Mouse (Mus musculus) neutrophil, adult 5-6 weeks (primary cell): ENCODE measurements at regions not wholly inside any gene's neighbourhood (a gene's known extent, or its start where the extent isn't known, plus 50 kb on each side); places are given as distances from the start of the nearest gene placed in this dataset.
"Not testable (repeated sequence)": the region's sequence is repeated elsewhere in the genome, so short reads cannot be mapped to it uniquely, and the experiment has no call there.

Experiments
- ATAC-seq: fragments of 151-379, 151-347 bp; 2 replicates; pipeline ENCODE4 v1.8.0; 2017; ENCODE audit warnings: mild to moderate bottlenecking, moderate TSS enrichment; ENCODE audit not compliant: insufficient number of reproducible peaks, poor library complexity, low FRiP score, severe bottlenecking; ENCODE audit errors: extremely low read depth

DNA sequence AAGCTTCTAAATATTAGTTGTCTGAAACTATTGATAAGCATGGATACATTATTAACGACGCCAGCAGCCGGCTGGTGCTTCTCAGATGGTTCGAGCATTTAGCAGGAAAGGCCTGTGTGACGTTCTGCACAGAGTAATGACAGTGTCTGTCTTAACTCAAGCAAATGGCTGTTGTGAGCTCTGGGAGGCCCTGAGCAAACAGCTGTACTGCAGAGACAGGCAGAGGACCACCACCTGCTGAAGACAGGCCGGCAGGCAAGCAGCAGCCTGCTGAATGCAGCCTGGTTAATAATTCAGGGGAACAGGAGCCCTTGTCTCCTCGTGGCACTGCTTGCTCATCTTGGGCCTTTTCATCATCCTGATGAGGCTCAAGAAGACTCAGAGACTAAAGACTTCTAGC is 105.8 kb upstream of the Ttc29 start:
- ATAC-seq, result no peak

DNA sequence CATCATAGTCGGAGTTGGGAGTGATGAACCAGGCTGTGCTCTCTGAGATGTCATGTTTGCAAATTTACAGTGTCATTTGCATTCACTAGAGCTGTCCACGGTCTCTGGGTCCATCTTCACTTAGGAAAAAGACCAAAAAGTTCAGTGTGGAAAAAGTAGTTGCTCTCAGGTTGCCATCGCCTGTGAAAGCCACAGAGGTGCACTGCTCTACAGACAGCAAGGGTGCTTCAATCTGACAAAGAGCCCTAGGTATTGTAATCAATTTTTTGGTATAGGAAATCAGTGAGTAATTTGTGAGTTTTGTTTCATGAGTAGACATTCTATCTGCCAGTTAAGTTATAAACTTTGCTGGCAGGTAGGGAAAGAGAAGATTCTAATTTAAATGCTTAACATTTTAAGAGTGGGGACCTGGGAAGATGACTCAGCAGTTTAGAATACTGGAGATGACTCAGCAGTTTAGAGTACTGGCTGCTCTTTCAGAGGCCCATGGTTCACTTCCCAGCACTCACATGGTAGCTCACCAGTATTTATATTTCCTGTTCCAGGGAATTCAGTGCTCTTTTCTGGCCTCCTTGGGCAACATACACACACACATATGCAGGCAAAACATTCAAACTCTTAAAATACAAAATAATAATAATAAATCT is 103.0 kb upstream of the Ttc29 start:
- no peak for ATAC-seq

DNA sequence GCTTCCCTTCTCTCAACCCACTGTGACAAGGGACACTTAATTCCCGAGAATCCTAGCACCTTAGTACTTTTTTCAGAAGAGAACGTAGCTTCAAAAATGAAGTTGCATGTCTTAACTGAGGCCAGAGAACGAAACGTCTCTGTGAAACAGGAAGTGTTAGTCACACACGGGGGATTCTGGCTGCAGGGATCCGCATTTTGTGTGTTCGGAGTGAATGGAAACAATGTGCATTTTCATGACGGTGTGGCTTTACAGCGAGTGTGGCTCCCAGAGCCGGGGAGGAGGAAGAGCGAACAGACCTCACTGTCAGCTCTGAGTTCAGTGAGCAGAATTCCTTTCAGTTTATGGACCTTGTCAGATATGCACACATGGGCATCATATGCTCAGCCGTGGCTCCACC is 100.0 kb upstream of the Ttc29 start:
- ATAC-seq, result no peak

DNA sequence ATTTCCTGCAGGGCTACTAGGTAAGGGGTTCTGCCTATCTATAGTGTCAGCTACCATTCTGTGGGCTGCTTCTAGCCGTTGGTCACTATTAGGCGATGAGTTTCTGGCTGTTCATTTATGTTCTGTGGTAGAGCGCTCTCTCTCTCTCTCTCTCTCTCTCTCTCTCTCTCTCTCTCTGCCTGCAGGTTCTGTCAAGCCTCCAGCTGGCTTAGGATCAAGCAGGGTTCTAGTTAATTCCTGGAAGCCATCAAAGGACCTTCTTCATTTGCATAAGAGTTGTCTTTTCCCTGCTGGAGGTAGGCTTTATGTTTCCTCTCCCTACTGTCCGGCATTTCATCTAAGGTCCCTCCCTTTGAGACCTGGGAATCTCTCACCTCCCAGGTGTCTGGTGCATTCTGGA is 98.6 kb upstream of the Ttc29 start:
- ATAC-seq, result no peak

DNA sequence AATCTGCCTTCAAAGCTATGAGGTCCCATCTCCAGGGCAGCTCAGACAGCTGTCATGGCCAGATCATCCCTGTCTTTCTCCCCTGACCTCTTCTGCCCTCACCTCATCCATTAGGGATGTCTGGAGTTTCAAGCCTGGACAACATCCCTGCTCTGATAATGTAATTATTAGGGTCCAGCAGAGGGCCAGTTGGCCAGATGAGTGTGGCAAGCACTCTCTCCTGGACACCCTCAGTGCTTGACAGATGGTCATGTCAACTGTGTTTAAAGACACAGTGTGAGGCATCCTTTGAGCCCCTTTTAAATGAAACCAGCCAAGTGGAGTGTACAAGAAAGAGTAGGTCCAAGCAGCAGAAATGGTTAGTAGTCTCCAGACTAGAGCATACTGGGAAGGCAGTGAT is 95.9 kb upstream of the Ttc29 start:
- ATAC-seq, result no peak

DNA sequence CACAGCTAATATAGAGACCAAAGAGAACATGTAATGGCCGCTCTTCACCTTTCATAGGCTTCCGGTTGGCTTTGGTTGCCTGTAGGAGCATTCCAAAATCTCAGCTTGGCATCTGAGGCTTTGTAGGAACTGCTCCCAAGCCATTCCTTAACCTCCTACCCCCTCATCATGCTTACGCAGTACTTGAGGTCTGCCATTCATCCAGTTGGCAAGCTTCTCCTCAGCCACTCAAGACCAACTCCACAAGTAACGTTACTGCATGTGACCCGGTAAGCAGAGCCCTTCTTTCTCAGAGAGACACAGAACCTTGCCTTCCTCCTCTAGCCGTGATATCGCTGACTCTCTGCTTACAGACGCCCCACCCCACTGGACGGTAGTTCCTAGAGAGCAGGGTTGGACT is 94.6 kb upstream of the Ttc29 start:
- no peak for ATAC-seq

DNA sequence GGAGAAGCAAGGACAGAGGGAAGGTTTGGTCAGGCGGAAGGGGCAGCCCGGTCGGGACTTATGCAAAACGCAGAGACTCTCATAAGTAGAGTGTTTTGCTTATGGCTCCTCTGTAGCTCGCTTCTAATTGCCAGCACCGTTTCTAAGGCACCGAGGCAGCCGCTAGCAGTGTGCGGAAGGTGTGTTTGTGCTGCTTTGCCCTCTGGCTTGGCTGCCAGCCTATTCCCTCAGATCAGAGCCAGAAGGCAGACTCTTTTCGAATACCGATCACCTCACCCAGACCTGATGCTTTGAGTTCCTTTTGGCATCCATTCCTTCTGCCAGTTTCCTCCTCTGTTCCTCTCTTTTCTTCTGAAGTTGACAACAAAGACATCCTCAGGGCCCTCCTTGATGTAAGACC is 93.4 kb upstream of the Ttc29 start:
- ATAC-seq, result no peak

DNA sequence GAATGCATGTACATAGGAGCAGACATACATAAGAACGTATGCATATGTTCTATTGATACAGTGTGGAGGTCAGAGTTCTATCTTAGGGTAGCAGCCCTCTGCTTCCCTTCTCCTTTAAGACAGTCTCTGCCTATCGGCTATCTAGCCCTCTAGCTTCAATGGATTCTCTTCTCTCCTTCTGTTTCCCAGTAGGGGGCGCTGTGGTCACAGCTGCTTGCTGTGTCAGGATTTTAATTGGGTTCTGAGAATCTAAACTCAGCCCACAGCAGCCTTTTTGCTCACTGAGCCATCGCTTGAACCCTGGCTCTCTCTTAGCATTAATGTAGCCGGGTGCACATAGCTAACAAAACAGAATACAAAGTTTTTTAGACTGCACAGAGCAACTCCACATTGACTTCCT is 88.8 kb upstream of the Ttc29 start:
- no peak for ATAC-seq

DNA sequence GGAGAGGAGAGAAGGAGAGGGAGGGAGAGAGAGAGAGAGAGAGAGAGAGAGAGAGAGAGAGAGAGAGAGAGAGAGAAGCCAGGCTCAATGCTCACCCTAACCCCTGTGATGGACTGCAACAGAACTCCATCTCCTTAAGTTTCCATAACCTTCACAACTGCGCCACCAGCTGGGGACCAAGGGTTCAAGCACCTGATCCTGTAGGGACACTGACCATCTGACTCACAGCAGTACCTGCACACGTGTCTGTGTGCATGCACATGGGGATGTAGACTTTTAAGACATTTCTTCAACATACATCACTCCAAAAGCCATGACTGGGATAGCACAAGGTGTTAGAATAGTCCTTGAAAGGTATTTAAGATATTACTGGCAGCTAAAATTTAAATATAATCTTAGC is 85.2 kb upstream of the Ttc29 start:
- ATAC-seq, result no peak

DNA sequence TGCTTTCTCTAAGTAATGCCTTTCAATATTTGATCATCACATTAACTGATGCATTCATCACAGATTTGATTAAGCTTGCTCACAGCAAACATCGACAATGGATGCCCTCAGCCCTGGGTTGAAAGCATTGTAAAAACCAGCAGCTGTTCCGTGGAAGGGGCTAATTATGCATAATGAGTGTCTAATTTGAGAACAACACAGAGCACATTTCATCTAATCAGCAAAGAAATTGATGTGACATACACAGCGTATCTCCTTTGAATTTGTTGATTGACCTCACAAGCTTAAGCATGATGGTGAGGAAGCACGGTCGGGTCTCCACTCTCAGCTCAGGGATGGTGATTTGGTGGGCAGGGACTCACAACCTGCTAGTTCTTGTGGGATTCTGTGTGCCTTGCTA is 84.0 kb upstream of the Ttc29 start:
- ATAC-seq, result no peak

DNA sequence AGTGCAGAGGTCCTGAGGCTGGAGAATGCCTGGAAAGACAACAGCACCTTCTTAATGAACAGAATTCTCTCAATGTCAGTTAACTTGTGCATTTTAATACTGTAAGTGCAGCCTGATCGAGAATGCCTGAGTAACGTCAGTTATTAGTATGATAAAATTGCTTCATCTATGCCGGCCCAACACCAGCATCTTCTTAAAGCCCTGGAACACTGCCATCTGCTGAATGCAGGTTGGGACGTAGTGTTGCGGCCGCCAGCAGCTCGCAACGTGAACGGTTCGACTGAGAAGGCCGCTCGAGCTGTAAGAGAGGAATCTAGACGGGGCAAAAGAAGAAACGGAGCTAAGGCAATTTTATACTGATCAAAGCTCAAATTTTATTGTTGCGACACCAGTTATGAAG is 73.6 kb upstream of the Ttc29 start:
- not testable (repeated sequence) for ATAC-seq

DNA sequence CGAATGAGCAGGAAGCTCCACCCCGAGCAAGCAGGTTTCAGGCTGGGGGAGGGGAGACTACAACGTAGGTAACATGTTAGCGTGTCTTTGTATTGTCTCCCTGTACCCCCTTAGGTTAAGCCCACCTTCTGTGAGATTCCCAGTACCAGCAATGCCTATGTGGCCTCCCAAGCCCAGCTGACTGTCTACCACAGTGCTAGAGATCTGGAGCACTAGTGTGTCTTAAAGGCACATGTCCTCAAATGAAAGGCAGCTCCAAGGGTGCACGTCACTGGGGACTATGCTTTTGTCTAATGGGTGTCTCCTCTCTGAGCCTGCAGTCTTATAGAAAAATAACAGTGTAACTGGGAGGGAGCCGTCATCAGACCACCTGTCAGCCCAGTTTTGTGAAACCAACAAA is 65.9 kb upstream of the Ttc29 start:
- no peak for ATAC-seq

DNA sequence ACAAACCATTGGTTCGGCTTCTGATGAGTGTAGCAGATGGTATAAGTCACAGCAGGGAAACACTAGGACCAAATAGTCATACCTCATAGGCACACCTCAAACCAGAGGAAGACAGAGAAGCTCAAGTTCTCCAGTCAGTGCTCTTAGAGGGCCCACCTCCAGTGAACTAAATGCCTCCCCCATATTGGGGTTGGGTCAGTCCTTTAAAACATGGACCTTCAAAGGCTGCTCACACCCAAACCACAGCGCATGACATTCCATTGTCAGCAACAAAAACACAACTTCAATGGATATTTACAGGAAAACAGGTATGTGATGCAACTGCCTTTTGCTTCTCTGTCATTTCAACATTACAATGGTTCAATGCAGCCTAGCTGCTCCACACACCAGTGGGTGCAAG is 65.1 kb upstream of the Ttc29 start:
- no peak for ATAC-seq

DNA sequence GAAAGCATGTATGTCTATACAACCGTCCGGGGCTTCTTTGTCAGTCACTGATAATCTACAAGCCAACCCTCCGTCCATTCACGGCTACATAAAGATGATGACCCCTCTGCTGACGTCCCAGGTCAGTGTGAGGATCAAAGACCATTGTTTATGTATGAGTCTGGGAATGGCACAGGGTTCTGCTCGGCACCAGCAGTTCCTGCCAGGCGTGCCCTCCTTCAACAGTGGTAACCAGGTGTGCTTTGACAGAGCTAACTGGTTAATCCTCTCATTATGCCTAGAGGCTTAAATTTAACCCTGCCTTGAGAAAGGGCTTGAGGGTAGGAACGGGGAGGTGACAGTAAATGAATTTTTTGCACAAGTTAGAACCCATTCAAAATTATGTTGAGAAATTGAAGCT is 58.2 kb upstream of the Ttc29 start:
- no peak for ATAC-seq

DNA sequence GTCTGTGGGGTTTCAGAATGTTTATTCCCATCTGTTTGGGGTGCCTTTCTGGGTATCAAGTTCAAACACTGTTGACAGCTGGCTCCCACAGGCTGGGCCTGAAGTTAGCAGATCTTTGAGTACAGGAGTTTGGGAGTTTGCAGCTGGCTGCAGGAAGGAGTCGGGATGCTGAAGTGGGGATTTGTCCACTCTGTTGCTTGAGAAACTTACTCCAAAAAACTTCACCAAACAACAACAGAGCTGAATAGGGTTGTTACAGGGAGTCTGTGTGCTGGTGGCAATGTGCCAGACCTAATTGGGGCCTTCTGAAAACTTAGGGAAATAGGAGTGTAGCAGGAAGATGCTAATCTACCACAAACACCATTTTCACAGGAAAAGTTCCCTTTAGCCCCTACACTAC is 51.1 kb upstream of the Ttc29 start:
- ATAC-seq, result no peak

DNA sequence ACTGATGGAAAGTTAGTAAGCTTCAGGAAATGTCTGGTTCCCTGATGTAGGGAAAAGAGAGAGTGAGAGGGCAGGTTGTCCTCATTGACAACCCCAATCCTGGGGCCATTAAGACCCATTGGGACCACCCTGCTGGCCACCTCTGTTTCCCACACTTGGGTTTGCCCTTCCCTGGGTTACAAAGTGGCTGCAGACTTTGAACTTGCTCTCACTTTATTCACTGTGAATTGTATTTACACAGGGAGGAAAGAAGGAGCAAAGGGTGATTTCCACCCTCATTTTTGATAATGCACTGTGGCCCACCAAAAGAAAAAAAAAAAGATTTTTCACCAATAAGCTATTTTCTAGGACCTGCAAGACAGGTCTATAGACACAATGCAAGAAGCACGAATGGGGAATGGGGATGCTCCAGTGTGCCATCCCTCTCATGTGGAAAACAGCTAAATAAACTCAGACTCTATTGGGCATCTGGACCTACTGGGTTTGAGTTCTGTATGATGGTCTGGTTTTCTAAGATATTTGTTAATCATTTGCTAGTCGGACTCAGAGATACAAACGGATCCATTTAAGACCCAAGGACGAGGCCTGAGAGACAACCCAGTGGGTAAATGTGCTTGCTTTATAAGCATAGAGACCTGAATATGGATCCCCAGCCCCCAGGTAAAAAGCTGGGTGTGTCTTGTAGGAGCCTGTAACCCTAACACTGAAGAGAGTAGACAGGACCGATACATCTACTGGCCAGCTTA is 50.2 kb upstream of the Ttc29 start:
- ATAC-seq, result no peak
